Mouse (Mus musculus) olfactory bulb, adult 2 months (tissue): Measurements from ENCODE around the gene Wbp4.

Experiments
- CTCF ChIP-seq: fragments of 200-500 bp; IDR thresholded peaks from 2 replicates; pipeline ENCODE4 v1.5.1; 2012; ENCODE audit warnings: low read depth, mild to moderate bottlenecking, low read length, moderate library complexity; ENCODE audit not compliant: insufficient read depth
- POLR2A ChIP-seq: fragments of 200-500 bp; IDR thresholded peaks from 2 replicates; pipeline ENCODE4 v1.6.1; 2012; ENCODE audit warnings: mild to moderate bottlenecking, low read depth, low read length, moderate library complexity; ENCODE audit not compliant: insufficient read depth

DNA sequence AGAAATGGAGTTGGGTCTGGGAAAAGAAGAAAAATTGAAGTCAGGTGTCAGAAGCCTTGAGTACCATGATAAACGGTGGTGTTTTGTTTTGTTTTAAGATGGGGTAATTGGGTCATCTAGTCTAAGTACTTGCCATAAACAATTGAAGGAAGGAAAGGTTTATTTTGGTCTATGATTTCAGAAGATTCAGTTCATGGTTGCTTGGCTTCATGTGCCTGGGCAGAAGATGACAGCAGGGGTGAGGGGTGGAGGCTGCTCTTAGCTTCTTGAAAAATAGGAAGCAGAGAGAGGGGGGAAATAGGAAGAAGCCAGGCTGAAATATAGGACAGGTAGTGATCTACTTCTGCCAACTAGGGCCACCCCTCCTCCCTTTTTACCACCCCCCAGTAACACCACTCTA, 30.2 kb upstream of the Wbp4 start:
- TF ChIP-seq CTCF (no peak), POLR2A (no peak)
